Mouse (Mus musculus) CH12.LX (cell line): ENCODE results near the gene Csrp1.

Experiments
- CTCF ChIP-seq, 2 experiments: IDR thresholded peaks in 1 of 2; conservative IDR thresholded peaks in 1 of 2; 2 replicates each; pipeline ENCODE4 v1.5.1; 2011 to 2012; ENCODE audit warnings: low read depth in 2 of 2, low read length in 2 of 2, improper control_type of control experiment in 1 of 2, inconsistent platforms in 1 of 2, mild to moderate bottlenecking in 1 of 2, moderate library complexity in 1 of 2
- E2F4 ChIP-seq: IDR thresholded peaks from 2 replicates; pipeline ENCODE4 v1.6.1; 2011; ENCODE audit warnings: low read depth, low read length, improper control_type of control experiment; ENCODE audit not compliant: insufficient replicate concordance
- MXI1 ChIP-seq: IDR thresholded peaks from 2 replicates; pipeline ENCODE4 v1.6.1; 2011; ENCODE audit warnings: mild to moderate bottlenecking, low read depth, low read length, improper control_type of control experiment
- NRF1 ChIP-seq: IDR thresholded peaks from 2 replicates; pipeline ENCODE4 v1.6.1; 2014; ENCODE audit warnings: low read depth, mild to moderate bottlenecking, inconsistent platforms, low read length, improper control_type of control experiment, moderate library complexity
- POLR2A ChIP-seq: IDR thresholded peaks from 2 replicates; pipeline ENCODE4 v1.6.1; 2011; ENCODE audit warnings: low read depth, mild to moderate bottlenecking, improper control_type of control experiment, low read length
- RAD21 ChIP-seq: IDR thresholded peaks from 2 replicates; pipeline ENCODE4 v1.6.1; 2011; ENCODE audit warnings: low read depth, mild to moderate bottlenecking, low read length, improper control_type of control experiment, moderate library complexity
- ZNF384 ChIP-seq: IDR thresholded peaks from 2 replicates; pipeline ENCODE4 v1.6.1; 2012; ENCODE audit warnings: low read depth, low read length, improper control_type of control experiment, inconsistent platforms

GRCm38 (mm10) chr1:135723016-135723415 is 3.2 kb downstream of the Csrp1 start:
- no peak for TF ChIP-seq POLR2A
- TF ChIP-seq MXI1, result no peak
- no peak for TF ChIP-seq RAD21
- TF ChIP-seq NRF1, result no peak
- TF ChIP-seq ZNF384, result no peak
- no peak for TF ChIP-seq E2F4
- TF ChIP-seq CTCF (conservative IDR thresholded peaks at IDR 0.05 in 1 of 2, IDR thresholded peaks at IDR 0.05 in 1 of 2; ENCODE audit: low read depth in 2 of 2, low read length in 2 of 2), result no peak
